8 mouse cellular contexts compared by ENCODE assay signal in the genomic region with DNA sequence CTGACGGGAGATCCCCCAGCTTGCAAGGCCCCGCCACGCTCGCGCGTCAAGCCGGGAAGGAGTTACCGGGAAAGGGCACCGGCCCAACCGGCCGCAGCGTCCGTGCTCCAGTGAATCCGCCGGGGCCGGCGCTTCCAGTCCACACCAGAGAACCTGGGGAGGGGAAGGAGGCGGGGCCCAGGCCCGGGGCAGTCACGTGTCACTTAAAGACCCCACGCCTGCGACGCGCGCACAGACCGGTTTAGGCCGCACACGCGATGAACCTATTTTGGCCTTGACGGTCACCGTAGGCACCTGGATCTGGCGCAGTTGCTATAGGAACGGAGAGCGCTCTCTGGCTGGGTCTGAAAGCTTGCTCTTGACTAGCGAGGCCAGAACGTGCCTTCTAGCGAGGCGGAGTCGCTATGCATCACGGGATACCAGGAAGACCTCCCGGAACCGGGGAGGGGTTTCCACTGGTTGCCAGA. TPM values are rescaled to one million over a fixed set of nuclear protein-coding genes. Genes with fewer than 3 reads are reported as not detected.
A peak's percentile ranks its signal among the peaks of the same experiment; 100 is the strongest.
DNase-seq lines count a peak whose midpoint lies in the region; ATAC-seq lines count a peak whose summit lies in the region.

A gene (minus strand): TSS at position 408 of the 467 bp plus-strand sequence.

- H3K4me1 ChIP-seq in heart, embryonic 10.5 days: peaks cover 17% of the 10 kb centered on the region
- peaks cover 39% of the 10 kb centered on the region for H3K4me1 ChIP-seq in kidney, embryonic 15.5 days

- peak within 1 kb of the TSS; percentile 93 for H3K27ac ChIP-seq in heart, embryonic 10.5 days
- peak within 1 kb of the TSS; percentile 88 for H3K27ac ChIP-seq in kidney, embryonic 15.5 days

- peaks cover 25% of the 10 kb centered on the region for H3K36me3 ChIP-seq in heart, embryonic 10.5 days
- peaks cover 22% of the 10 kb centered on the region for H3K36me3 ChIP-seq in kidney, embryonic 15.5 days

- peak; percentile 75 for ATAC-seq in erythroblast, adult 5-6 weeks (replicated peaks; ENCODE audit: low FRiP score, poor library complexity, severe bottlenecking)
- ATAC-seq in kidney, embryonic 15.5 days (replicated peaks; ENCODE audit: low FRiP score): peak; percentile 84
- peak; percentile 87 for ATAC-seq in monocyte, adult 5-6 weeks (replicated peaks; ENCODE audit: insufficient number of reproducible peaks, low FRiP score, low TSS enrichment, poor library complexity, severe bottlenecking)

- peak within 1 kb of the TSS; percentile 87 for H3K4me3 ChIP-seq in heart, embryonic 10.5 days
- H3K4me3 ChIP-seq in kidney, embryonic 15.5 days (replicated peaks): peak within 1 kb of the TSS; percentile 86

- peak within 1 kb of the TSS; percentile 83 for H3K4me2 ChIP-seq in kidney, embryonic 15.5 days

- H3K9ac ChIP-seq in kidney, embryonic 15.5 days: peak within 1 kb of the TSS; percentile 92

- H3K9me3 ChIP-seq in heart, embryonic 10.5 days: no peaks in the 10 kb centered on the region
- H3K9me3 ChIP-seq in kidney, embryonic 15.5 days (replicated peaks): no peaks in the 10 kb centered on the region

- no peaks in the 10 kb centered on the region for H3K27me3 ChIP-seq in heart, embryonic 10.5 days (ENCODE audit: insufficient read depth, poor library complexity, severe bottlenecking)
- no peaks in the 10 kb centered on the region for H3K27me3 ChIP-seq in kidney, embryonic 15.5 days

- DNase-seq in B cell, adult 2 months: peak; percentile 90 to 91
- peak; percentile 100 for DNase-seq in brain, adult 2 months (ENCODE audit: low read depth, low spot score)
- peak; percentile 100 for DNase-seq in heart, embryonic 10.5 days (ENCODE audit: low spot score)
- DNase-seq in liver: peak; percentile 96
- peak; percentile 93 to 95 for DNase-seq in spleen, postnatal 4 days (ENCODE audit: low spot score in 2 of 2)

- under 1% methylated on average over 42 of the region's 42 CpGs for WGBS in heart, embryonic 10.5 days
- WGBS in kidney, embryonic 15.5 days: under 1% methylated on average over 42 of the region's 42 CpGs

RNA-seq across cellular contexts. Expression of the gene that starts here (rescaled TPM):
- total RNA-seq in erythroblast, adult 5-6 weeks (2015; ENCODE audit: low replicate concordance): 0.38 and 5.0 TPM in 2 replicates
- total RNA-seq in erythroblast, adult 5-6 weeks (2017; ENCODE audit: low replicate concordance): 3.2 and 7.8 TPM in 2 replicates
- 5.0 and 5.4 TPM in 2 replicates for polyA plus RNA-seq in heart, embryonic 10.5 days (2016; fragmentation: Nextera tagmentation; extraction: Ambion mirVana)
- polyA plus RNA-seq in kidney, embryonic 15.5 days (2015; fragmentation: Nextera tagmentation; extraction: Ambion mirVana): 5.2 and 5.5 TPM in 2 replicates
- total RNA-seq in monocyte, adult 5-6 weeks (2017): 5.1 to 7.6 TPM (median 6.4 TPM) in 3 replicates

Comparison
In these comparisons a context has a peak if more than half of its experiments do, and no peak if none do; other contexts are left out.
1. Peak in every context shown above with its lines: DNase-seq, ATAC-seq, H3K4me3 ChIP-seq and H3K27ac ChIP-seq.